Mouse (Mus musculus) adrenal gland, adult 8-10 months (tissue): ENCODE data around the gene Calr. TPM values are rescaled to one million over a fixed set of nuclear protein-coding genes. Genes with fewer than 3 reads are reported as not detected.

ENCODE experiments used
- DNase-seq: peaks from one replicate; pipeline ENCODE4 v3.0.0; 2022
- total RNA-seq, 4 experiments: library from RNA; stranded (reverse); gene quantifications; 2 replicates each; pipeline ENCODE4 v1.2.4; 2022

Calr gene
- 100 to 1,000 TPM; 629 to 719 (median 673) TPM for total RNA-seq

DNA sequence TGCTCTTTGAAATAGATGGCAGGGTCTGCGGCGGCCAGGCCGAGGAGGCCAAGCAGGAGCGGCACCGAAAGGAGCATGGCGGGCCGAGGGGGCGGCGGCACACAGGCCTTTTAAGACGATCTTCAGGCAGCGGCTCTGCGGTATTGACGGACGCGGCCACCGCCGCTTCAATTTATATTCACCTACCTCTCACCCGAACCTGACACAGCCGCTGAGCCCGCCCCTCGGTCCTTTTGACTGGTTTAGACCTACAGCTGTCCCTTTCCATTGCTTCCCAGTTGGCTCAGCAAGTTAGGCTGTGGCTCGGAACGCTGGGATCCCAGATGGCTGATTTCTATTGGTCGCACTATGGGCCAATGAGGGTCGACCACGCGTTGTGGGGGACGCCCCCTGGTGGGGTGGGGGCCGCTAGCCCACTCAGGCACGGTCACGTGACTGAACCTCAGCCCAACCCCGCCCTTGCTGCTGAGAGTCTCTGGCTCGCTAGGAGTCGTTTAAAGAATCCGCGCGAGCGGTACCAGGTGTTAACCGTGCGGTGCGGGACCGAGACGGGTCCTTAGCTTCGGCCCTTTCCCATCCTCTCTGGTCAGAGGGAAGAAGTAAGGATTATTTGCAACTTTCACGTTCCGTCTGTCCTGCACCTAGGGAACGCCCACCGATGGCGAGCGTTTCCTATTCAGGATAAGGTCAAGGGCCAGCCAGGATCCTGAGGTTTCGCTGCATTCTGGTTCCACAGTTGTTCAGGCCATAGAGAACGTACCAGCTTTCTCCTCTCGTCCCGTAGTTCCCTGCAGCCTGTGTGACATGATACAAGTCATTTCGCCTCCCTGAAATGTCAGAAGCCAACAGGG lies at the start of gene Calr:
Gene Calr (minus strand): TSS at position 213 of the 851 bp plus-strand sequence.
- DNase-seq = peak; percentile 100

DNA sequence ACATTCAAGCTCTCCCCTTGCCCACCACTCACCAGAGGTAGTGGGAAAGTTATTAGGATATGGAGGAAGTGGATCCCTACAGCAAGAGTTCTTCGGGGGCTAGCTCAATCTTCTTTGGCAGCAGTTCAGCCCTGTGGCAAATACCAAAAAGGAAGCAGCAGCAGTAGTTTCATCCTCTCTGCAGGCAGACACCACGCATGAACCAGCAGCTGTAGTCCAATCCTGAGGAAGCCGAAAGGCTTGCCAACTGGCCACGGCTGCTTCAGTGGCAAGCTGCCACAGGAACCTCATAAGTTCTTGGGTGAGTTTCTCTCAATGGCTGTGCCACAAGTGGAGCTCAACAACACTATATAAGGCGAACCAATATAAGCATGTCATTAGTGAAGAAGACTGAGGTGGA lies 49.2 kb upstream of the Calr start:
- no peak for DNase-seq

DNA sequence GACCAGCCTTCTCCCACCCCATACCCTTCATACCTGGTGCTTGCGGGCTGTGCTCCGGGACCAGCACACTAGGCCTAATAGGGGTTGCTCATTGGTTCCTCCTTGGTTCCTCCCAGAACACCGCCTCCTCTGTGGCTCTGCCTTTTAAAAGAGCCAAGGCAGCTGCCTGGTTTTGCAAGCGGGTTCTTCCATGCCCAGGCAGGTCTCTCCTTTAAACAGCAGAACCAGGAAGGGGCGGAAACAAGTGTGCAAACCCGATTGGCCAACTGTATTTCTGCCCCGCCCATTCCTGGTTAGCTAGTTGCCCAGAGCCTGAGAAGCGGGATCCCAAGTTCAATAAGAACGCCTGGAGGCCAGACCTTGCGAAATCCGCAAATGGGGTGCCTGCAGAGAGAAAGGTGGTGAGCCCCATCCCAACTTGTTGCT lies 47.0 kb upstream of the Calr start, which contains the start of gene Gcdh:
Gene Gcdh (minus strand): TSS at position 213 of the 426 bp plus-strand sequence.
- peak; percentile 95 for DNase-seq

DNA sequence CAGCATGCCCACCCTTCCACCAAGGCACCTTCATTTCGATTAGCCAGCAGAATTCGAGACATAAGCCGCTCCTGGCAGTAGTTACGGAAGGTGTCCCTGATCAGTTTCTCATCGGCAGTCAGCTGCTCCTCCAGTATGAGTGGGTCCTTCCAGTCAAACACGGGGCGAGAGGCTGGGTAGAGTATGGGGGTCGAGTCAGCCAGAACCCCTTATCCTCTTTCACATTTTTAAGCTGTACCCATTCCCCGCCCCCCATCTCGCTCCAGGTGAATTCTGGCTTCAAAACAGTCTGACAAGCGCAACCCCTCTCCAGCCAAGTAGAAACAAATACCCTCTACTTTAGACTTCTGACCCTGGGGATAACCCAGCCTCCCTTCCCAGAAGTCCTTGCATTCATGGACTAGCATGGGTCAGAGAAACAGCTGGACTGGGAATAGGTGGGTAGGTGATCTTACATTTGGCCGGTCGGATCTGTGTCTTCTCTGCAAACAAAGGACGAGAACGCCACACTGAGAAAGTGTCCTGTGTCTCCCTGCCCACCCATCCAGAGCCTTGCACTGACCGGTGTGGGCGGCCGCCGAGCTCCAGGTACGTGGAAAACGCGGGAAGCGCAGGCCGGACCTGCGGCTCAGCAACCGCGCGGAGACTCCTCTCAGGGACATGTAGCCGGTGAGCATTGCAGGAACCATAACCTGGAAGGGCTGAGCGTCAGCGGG lies 46.4 kb upstream of the Calr start:
- DNase-seq = no peak

DNA sequence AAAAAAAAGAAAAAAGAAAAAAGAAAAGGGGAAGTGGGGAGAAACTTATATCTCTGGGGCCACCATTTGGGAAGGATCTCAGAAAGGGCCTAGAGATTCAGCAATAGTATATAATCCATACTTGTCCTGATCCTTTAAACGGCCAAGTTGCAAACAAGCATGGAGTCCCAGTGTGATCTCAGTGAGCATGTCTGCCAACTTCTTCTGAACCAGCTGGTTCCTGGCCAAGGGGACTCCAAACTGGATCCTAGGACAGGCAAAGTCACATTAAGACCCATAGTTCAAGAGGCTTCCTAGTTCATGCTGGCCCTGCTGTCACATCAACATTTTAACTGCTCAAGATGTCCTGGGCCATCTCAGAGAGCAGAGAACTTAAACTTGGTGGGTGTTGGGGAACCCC lies 42.4 kb upstream of the Calr start:
- no peak for DNase-seq

DNA sequence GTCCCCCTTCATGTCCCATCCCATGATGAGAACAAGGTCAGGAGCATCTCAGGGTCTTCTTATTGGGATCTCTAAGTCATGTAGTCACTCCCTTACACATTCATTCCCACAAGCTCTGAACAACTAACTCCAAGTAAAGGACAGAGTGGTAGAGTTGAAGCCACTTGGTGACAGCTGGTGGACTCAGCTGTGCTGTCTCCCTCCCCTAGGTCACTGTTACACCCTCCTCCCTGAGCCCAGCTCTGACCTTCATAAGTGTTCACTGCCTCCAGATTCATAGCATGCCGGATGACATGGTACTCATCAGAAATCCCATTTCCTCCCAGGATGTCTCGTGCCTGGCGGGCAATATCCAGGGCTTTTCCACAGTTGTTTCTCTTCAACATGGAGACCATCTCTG lies 41.5 kb upstream of the Calr start:
- DNase-seq = no peak

DNA sequence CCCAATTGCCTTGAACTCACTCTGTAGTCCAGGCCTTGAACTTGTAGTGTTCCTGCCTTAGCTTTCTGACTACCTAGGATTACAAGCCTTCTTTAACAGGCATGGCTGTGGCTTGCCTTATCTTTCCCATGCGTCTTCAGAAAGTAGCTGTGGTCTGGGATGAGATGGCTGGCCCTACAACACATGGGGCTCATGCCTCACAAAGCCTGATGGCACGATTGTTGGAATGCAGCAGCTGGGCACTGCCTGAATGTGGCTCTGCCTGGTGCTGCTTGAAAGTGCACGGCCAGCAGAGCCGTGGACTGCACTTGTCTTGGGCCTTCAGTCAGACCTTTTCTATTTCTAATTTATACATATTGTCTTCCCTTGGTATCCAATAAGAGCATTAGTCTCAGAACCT lies 38.0 kb upstream of the Calr start:
- no peak for DNase-seq

DNA sequence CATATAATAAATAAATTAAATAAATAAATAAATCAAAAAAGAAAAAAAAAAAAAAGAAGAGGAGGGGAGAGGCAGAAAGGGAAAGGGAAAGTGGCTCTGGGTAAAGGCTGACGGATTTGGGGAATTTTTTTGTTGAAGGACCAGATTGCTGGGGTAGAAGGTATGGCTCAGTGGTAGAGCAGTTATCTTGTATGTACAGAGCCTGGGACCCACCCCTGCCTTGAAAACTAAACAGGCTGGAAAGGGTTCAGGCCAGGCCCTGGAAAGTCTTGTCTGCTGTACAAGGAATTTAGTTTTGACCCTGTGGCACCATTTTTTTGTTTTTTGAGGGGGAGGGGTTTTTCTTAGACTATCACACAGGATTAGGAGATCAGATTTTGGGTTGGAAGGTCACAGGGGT lies 32.2 kb upstream of the Calr start:
- DNase-seq = no peak

DNA sequence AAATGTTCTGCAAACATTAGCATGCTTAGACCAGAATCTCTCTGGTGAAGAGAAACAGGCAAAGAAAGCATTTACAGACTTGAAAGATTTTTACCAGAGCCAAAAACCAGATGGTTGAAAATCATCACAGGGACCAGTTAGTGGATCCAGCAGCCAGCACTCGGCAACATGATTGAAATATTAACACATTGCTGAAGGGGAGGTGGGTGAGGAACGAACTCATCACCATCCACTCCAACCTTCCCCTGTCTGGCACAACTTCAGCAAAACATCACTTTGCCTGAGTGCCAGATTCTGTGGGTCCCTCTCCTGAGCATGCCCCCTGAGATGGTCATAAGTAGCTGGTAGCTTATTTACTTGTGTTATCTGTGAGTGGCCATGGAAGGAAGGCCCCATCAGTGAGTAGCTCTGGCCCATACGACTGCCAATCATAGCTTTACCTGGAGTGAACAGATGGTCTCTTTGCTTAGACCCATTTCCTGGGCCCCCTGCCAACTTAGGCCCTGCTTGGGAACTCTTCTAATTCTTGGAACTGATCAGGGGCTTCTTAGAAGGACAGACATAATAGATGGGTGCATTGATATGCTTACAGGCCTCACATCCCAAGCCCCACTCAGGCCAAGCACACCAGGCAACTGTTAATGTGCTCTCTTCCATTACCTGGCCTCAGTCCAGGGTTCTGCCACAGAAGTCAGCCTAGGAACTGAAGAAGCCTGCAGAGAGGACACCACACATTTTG lies 30.7 kb upstream of the Calr start:
- no peak for DNase-seq

DNA sequence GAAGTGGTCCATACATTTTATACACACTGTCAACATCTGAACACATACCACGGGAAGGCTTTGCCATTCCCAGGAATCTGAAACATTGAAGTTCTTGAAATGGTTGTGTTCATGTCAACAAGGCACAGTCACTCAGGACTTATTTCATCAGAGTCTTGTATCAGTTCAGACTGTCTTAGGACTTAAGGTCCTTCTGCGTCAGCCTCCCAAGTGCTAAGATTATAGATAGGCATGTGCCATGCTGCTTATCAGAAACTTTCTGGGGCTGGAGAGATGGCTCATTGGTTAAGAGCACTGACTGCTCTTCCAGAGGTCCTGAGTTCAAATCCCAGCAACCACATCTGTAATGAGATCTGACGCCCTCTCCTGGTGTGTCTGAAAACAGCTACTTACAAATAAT lies 27.6 kb upstream of the Calr start:
- DNase-seq = no peak

DNA sequence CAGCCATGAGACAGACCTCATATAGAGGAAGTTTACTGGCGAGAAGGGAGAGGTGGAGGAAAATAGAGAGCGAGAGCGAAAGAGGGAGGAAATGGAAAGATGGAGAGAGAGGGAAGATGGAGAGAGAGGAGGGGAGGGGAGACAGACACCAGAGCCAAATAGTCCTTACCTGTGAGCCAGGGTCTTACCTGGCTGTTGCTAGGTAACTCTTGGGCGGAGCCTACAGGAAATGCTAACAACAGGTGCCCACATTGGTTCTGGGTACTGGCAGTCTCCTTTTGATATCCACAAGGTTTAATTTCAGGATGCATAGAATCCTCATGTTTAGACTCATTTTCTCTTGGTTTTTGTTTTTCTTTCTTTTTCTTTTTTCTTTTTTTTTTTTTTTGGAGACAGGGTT lies 26.3 kb upstream of the Calr start:
- no peak for DNase-seq

DNA sequence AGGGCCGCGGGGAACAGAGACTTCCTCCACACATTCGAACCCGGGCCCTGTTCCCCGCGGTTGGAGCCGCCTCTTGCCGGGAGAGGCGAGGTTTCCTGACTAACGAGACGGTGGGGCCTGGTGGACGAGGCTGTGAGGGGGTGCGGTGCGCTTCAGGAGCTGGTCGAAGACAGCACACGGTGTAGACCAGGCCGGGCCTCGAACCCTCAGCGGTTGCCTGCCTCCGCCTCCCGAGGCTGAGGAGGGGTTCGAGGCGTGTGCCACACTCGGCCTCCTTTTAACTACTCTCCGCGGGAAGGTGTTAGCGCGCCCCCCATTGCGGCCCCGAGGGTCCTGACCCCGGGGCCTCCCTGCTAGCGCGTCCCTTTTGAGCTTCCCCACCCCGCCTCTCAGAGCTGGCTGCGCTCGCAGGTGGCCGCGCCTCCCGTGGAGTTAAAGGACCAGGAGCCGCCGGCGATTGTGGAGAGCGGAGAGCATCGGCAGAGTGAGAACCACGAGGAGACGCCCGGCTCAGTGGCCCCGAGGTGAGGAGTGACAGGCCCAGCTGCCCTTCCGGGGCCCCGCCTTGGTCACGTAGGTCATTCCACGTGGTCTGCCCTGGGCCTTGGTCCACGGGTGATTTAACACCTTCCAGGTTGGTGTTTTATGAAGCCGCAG lies 25.7 kb upstream of the Calr start:
- DNase-seq = no peak

DNA sequence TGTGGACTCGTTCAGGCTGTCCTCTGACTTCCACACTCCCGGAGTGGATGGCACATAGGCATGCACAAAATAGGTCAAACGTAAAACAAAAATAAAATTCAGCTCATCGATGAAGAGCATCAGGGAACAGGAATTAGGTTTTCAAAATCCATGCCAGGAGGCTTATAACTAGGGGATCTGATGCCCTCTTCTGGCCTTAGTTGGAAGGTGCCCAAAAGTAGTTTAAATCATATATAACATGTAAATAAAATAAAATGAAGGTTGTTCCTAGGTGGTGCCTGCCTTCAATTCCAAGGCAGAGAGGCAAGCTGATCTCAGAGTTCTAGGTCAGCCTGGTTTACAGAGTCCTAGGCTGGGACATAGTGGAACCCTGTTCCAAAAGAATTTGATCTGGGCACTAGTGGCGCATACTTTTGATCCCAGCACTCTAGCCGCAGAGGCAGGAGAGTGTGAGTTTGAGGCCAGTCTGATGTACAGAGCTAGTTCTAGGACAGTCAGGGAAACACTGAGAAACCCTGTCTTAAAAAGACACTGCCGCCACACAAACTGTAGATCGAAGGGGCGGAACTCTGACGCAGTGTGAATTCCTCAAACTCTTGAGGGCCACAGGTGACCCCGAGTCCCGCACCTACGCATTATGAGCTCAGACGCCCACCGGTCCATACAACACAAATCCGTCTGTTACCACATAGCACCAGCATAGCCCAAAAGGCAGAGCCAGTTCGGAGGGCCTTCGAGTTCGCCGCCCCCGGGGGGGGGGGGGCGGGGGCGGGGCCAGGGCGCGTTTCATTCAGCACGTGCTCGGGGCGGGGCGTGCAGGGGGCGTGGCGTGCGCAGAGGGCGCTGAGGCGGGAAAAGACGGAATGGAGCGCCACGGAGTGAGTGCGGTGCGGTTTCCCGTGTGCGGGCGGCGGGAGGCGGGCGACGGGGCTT lies 24.9 kb upstream of the Calr start, which contains the start of gene Syce2:
Gene Syce2 (plus strand): TSS at position 736 of the 933 bp plus-strand sequence.
- DNase-seq = peak; percentile 62

DNA sequence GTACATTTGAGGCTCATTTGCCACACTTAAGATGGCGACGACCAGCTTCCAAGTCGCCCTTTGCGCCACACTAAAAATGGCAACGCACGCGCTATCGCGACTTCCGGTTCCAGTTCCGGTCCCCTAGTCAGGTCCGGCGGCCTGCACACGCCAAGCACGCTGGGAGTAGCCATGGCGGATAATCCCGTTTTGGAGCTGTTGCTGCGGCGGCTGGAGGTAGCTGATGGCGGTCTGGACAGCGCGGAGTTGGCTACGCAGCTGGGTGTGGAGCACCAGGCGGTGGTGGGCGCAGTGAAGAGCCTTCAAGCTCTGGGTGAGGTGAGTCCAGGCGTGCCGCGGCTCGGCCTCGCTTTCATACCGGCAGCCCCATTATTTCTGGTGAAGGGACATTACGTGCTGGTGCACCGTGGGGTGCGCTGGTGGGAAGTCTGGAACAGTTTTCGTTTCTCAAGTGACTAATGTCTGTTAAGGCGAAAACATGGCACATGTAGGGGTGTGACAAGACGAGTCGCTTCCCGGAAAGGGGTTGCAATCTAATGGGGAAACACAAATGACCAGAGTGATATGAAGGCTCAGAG lies 10.2 kb upstream of the Calr start, which contains the start of gene Farsa:
Gene Farsa (plus strand): TSS at position 126 of the 578 bp plus-strand sequence.
- peak; percentile 90 for DNase-seq

DNA sequence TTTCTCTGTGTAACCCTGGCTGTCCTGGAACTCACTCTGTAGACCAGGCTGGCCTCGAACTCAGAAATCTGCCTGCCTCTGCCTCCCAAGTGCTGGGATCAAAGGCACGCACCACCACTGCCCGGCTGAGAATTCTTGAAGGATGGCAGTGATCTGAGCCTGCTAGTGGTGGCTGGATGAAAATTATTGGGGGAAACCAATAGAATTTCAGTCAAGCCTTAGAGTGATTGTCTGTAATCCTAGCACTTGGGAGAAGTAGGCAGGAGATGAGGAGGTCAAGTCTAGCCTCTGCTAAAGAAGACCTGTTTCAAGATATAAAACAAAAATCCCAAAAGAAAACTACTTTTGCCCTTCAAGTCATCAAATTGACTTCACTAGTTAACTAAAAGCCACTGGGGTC lies 9.7 kb upstream of the Calr start:
- DNase-seq = no peak

DNA sequence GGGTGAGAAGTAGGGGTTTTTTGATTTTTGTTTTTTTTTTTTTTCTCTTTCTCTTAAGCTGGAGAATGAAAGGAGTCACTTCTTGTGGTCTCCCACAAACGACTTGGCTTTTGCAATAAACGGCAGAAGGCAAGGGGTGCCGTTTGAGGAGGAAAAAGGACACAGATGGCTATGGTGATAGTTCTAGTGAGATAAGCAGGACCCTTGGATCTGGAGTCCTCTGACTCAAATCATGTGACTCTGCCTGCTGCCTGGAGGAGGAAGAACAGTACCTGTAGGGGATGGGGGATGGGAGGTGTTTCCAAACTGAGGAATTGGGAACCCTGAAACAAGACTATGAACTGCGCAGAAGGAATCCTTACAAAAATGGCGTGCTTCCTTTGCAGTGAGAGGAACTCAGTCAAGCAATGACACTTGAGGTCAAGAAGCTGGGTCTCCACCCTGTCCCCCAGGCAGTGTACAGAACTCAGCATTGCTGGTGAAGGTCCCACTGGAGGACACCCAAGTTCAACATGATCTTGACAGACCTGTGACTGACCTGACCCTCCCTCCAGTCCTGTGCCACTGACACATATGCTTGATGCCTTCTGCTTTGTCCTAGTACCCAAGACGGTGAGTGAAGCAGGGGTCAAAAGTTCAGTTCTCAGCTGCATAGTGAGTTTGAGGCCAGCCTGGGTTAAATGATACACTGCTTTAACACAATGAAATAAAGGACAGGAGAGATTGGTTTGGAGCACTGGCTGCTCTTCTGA lies 1.1 kb upstream of the Calr start:
- DNase-seq = no peak

DNA sequence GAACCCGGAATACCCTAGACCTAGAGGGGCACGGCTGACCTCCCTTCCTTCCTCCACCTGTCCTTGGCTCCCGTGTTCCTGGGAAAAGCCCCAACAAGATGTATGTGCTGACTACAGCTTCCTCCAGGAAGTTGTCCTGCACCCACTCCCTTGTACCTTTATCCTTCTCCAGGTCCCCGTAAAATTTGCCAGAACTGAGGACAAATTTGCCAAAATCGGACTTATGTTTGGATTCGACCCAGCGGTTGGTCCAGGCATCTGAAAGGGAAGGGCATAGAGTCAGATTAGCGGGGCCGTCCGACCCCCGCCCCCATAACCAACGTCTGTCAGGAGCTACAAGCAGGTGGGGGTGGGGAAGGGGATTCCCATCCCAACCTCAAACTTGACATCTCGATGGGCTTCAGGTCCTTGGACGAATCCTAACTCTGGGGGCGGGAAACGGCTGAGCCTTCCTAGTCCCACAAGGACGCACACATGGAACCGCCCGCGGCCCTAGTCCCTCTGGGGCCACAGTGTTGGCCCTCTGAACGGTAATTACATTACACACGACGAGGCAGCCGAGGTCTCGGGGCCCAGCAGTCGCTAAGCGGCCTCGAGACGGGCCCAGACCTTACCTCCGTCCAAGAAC lies 526 bp downstream of the Calr start:
- no peak for DNase-seq

DNA sequence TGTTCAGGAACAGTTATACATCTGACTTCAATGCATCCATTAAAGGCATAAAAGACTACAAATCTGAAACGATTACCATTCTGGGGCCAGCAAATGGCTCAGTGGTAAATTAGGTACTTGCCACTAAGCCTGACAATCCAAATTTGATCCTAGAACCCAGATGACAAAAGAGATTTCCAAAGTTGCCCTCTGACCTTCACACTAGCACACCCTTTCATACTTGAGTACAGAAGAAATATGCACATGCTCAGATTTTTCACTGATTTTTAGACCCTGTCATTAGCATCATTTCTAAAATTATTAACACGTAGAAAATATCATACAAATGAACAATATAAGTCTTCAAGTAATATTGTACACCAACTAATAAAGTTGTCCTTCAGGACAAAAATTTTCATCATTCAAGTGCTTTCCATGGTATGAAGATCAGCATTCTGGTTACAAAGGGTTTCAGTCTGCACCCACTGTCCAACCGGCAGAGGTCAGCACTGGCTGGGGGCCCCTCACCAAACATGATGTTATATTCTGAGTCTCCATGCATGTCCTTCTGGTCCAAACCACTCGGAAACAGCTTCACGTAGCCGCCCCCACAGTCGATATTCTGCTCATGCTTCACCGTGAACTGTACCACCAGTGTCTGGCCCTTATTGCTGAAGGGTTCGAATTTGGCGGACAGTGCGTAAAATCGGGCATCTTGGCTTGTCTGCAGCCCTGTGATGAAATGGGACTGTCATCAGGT lies 1.2 kb downstream of the Calr start:
- DNase-seq = no peak
